Mouse (Mus musculus): ENCODE measurements around the gene Ppp1r9b.

The Ppp1r9b gene

GRCm38 (mm10) chr11:94976199-94976598 is 14.6 kb upstream of the Ppp1r9b start, which contains the start of gene Sgca:
TSS of gene Sgca (minus strand) at chr11:94976327.
- DNase-seq (ENCODE audit: low spot score in 2 of 2) = peak in 1 of 2 experiments; percentile 22

DNA sequence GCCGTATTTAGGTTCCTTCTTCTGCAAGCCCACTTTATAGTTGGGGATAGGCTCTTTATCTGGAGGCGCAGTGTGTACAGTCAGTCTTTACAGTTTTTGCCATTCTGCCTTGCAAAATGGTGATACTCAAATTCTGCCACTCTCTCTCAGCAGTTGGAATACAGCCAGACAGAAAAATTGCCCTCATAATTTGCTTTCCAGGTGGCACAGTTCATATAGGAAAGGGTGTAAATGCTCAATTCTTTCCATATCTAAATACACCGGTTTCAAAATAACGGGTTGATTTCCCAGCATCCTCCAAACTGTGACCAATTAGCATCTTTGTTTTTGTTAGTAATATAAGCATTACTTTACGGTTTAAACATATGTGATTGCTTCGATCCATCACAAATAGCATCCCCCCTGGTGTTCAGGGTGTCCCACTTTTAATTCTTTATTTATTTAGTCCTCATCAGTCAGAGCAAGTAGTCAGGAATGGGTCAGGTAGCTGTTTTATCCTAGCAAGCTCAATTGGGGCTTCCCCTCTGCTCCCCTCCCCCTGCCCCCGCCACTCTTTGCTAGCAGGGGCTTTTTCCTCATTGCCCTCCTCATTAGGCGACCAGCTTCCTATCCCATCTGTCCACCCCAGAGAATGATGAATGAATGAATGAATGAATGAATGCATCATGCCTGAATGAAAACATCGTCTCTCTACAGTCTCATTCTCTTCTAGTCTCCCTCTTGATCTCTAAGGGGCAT is 12.5 kb upstream of the Ppp1r9b start:
- DNase-seq (ENCODE audit: low spot score in 2 of 2) = peak in 1 of 2 experiments; percentile 33

GRCm38 (mm10) chr11:94978947-94979346 is 11.9 kb upstream of the Ppp1r9b start:
- peak; percentile 98 for DNase-seq (ENCODE audit: low spot score in 2 of 2)

- DNase-seq (ENCODE audit: low spot score in 2 of 2) = no peak
Observed at GRCm38 (mm10) chr11:94979462-94980179, 11.2 kb upstream of the Ppp1r9b start.

DNA sequence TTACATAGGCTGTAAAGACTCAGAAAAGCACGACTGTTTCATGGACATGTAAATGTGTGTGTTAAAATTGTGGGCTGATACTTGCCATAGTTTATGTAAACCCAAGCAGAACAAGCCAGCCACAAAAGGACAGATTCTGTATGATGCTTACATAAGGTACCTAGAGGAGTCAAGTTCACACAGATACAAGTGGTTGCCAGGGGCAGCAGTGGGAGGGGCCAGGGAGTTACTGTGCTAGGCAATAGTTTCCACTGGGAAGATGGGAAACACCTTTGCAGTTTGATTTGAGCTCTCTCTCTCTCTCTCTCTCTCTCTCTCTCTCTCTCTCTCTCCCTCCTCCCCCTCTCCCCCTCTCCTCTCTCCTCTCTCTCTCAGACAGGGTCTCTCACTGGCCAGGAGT is 5.7 kb upstream of the Ppp1r9b start:
- no peak for DNase-seq (ENCODE audit: low spot score in 2 of 2)

- no peak for DNase-seq (ENCODE audit: low spot score in 2 of 2)
Observed at GRCm38 (mm10) chr11:94985822-94986221, 5.0 kb upstream of the Ppp1r9b start.

DNA sequence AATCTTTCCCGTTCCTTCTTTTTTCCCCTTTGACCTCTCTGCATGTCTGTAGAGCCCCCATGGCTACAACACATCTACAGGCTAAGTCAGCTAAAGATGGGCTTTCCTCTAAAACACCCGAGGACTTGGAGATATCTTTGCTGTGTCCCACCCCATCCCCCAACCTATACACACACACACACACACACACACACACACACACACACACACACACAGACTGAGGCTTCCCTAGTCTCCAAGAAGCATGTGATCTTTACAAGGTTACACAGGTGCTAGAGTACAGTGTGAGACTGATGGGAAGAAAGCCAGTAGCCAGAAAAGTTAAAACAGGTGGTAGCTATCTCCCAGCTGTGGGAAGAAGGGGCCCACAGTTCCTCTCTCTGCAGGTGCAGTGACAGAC is 4.4 kb upstream of the Ppp1r9b start:
- DNase-seq (ENCODE audit: low spot score in 2 of 2) = no peak

DNA sequence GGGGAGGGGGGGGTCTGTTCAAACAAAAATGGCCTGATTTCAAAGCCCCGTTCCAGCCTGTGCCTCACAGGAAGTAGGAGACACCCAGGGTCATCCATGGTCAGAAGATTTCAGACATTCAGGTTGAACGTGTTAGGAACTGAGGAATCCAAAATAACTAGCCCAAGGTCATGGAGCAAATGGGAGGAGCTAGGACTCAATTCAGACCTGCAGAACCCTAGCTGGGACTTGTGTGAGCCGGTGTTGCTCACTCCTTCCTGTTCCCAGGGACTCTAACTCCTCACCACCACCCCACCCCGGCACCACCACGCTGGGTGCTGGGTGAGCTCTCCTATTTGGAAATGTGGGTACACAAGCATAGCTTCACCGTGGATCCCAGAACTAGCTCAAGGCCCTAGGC is 3.5 kb upstream of the Ppp1r9b start:
- no peak for DNase-seq (ENCODE audit: low spot score in 2 of 2)

- peak in 1 of 2 experiments; percentile 30 for DNase-seq (ENCODE audit: low spot score in 2 of 2)
Observed at GRCm38 (mm10) chr11:94987851-94988250, 3.0 kb upstream of the Ppp1r9b start.

DNA sequence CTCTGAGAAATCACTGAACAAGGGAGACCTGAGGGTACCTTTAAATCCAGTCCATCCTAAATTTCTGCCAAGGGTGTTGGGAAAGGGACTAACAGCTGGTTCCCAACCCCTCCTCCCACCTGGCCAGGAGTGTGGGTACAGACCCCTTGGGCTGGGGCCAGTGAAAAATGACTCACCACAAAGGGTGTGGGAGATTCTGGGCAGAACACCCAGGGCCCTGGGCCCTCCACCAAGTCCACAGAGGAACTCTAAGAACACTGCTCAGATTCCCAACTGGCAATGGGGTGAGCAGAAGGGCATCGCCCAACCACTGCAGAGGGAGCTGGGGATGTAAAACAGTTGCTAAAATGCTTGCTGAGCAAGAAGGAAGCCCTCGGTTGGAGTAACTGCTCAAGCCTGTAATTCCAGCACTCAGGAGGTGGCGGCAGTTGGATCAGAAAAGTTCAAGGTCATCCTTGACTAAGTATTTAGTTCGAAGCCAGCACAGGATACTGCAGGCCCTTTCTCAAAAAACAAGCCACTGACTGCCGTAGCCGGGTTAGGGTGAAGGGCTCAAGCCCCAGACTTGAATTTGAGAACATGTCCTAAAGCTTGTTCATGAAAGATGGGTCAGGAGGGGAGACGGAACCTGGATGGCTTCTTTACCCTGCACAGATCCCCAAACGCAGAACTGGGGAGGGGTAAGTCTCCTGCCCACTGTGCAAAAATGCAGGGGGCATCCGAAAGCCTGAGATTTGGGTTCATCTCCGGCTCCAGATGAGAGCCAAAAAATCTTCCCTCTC is 1.9 kb upstream of the Ppp1r9b start:
- peak; percentile 72 to 75 for DNase-seq (ENCODE audit: low spot score in 2 of 2)

DNA sequence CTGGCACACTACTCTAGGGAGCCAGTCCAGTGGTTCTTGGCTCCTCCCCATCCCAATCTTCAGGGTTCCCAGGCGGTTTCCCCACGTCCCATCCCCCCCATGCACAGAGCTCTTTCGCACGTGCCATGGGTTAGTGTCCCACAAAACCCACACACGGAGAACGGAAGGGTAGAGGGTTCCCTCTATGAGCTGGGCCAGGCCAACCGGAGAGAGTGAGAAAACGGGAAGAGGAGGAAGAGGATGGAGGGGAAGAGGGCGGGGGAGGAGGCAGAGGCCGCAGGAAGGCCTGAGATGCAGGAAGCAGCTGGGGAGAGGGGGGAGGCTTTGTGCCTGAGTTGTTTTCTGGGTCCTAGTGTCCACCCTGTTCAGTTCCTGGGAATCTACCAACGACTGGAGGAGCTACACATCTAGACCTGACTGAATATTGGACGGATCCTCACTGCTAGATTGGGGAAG is 1.2 kb upstream of the Ppp1r9b start:
- DNase-seq (ENCODE audit: low spot score in 2 of 2) = peak; percentile 87 to 92

GRCm38 (mm10) chr11:94990102-94990748 is 610 bp upstream of the Ppp1r9b start:
- no peak for DNase-seq (ENCODE audit: low spot score in 2 of 2)

GRCm38 (mm10) chr11:94991641-94992479 is 1.0 kb downstream of the Ppp1r9b start:
- peak; percentile 44 to 62 for DNase-seq (ENCODE audit: low spot score in 2 of 2)

- DNase-seq (ENCODE audit: low spot score in 2 of 2) = no peak
Observed at GRCm38 (mm10) chr11:94992480-94992753, 1.6 kb downstream of the Ppp1r9b start.

DNA sequence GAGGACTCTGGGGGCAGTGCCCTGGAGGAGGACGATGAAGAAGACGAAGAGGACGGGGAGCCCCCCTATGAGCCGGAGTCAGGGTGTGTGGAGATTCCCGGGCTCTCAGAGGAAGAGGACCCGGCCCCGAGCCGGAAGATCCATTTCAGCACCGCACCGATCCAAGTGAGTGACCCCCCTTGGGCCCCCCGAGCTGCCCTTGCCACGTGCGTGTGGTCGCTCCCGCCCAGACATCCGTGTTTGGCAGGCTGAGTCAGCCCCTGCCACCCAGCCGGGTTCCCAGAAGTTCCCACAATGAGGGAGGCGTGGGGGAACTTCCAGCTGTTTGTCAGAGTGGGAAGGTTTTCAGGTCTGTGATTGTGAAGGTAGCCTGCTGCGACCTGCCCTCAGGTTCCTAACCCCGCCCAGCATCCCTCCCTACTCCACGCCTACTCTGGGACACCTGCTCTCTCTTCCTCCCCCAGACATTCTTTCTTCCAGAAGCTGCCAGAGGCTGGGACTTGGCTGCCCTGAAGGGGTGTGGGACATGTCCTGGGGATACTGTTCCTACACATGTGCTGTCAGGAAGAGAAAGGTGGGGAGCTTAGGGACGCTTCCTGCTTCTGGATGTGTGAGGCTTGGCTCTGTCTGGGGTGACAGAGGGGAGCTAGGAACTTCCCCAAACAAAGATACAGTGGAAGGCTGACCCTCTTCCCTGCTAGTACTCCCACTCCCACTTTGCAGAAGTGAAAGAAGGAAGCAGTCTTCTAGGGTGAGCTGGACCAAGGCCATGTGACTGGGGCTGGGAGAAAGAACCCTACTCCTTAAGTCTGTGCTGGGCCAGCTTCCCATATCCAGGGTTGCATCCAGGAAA is 2.1 kb downstream of the Ppp1r9b start:
- DNase-seq (ENCODE audit: low spot score in 2 of 2) = peak; percentile 67 to 69

DNA sequence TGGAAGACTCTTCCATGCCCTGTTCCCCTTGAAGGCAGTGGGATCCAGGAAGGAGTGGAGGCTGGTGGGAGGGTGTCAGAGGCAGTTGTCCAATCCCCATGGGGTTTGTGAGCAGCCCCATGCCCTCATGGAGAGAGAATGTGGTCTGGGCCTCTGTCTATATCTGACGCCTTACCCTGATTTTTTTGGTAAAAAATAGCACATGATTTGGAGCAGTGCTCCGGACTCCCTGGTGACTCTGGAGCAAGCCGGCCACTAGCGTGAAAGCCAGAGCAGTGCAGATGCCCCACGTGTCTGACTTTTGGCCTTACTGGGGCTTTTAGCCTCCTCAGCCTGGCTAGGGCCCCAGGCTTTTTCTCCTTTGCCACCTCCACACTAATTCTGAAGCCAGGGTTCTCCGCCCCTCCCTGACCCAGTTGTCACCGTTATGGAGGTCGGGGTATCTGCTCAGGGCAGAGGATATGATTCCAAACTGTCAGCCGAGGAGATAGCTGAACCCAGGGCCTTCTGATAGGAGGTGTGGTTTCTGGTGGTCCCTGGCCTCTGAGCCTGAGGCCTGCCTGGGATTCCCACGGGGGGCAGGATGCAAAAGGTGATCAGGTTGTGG is 3.5 kb downstream of the Ppp1r9b start:
- DNase-seq (ENCODE audit: low spot score in 2 of 2) = no peak

GRCm38 (mm10) chr11:94994947-94995772 is 4.3 kb downstream of the Ppp1r9b start:
- no peak for DNase-seq (ENCODE audit: low spot score in 2 of 2)

DNA sequence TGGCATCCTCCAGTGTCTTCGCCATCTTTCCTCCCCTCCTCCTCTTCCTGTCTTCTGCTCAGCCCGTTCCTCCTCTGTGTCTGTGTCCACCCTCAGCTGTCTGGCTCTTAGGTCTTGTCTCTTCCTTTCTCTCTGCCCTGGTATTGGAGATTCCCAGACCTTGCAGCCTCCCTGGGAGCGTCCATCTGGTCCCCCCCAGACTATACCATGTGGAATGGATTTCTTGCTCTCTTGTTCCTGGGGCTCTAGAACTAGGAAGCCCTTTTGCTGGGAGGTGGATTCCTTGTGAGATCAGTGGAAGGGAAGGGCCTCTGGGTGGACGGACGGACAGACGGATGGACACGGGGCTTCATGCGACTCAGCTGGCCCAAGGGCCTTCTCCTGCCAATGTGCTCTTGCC is 5.3 kb downstream of the Ppp1r9b start:
- DNase-seq (ENCODE audit: low spot score in 2 of 2) = peak in 1 of 2 experiments; percentile 20

- no peak for DNase-seq (ENCODE audit: low spot score in 2 of 2)
Observed at GRCm38 (mm10) chr11:94996984-94997383, 6.1 kb downstream of the Ppp1r9b start.

Measured in right cerebral cortex, postnatal 10 days (tissue).